Mouse (Mus musculus) stomach, postnatal 0 days (tissue): ENCODE results near the gene 9430015G10Rik. TPM values are rescaled to one million over a fixed set of nuclear protein-coding genes. Genes with fewer than 3 reads are reported as not detected.

Experiments
- ATAC-seq: fragments of 200-750 bp; cut with Nextera tagmentation; 2 replicates; pipeline ENCODE4 v1.8.0; 2017; ENCODE audit not compliant: low FRiP score, low TSS enrichment
- DNase-seq: peaks from one replicate; pipeline ENCODE4 v3.0.0-alpha.2; 2016; ENCODE audit warnings: low spot score
- H3K27ac ChIP-seq: fragments of 300-500 bp; sonication (generic); replicated peaks from 2 replicates; pipeline ENCODE4 v1.5.1; 2014; ENCODE audit warnings: mild to moderate bottlenecking, control low read depth
- H3K27me3 ChIP-seq: fragments of 300-500 bp; sonication (generic); 2 replicates; pipeline ENCODE4 v1.6.1; 2014; ENCODE audit warnings: low read length; ENCODE audit not compliant: control insufficient read depth, insufficient read depth
- H3K36me3 ChIP-seq: fragments of 300-500 bp; sonication (generic); 2 replicates; pipeline ENCODE4 v1.6.1; 2014; ENCODE audit warnings: low read length, mixed read lengths; ENCODE audit not compliant: control insufficient read depth, insufficient read depth
- H3K4me1 ChIP-seq: fragments of 300-500 bp; sonication (generic); replicated peaks from 2 replicates; pipeline ENCODE4 v1.6.1; 2014; ENCODE audit warnings: antibody characterized with exemption; ENCODE audit not compliant: control insufficient read depth, insufficient read depth
- H3K4me2 ChIP-seq: fragments of 300-500 bp; sonication (generic); replicated peaks from 2 replicates; pipeline ENCODE4 v1.6.1; 2014; ENCODE audit warnings: low read depth, mild to moderate bottlenecking, control low read depth, moderate library complexity
- H3K4me3 ChIP-seq: fragments of 300-500 bp; sonication (generic); 2 replicates; pipeline ENCODE4 v1.5.1; 2014; ENCODE audit warnings: low read depth, low read length, control low read depth
- H3K9ac ChIP-seq: fragments of 300-500 bp; sonication (generic); 2 replicates; pipeline ENCODE4 v1.6.1; 2014; ENCODE audit warnings: mild to moderate bottlenecking, low read length, control low read depth, mixed read lengths
- H3K9me3 ChIP-seq: fragments of 300-500 bp; sonication (generic); 2 replicates; pipeline ENCODE4 v1.6.1; 2016; ENCODE audit warnings: low read length; ENCODE audit not compliant: control insufficient read depth
- CTCF ChIP-seq: IDR thresholded peaks from 2 replicates; pipeline ENCODE4 v1.5.1; 2016; ENCODE audit warnings: antibody characterized with exemption, low read depth, mild to moderate bottlenecking, moderate library complexity
- EP300 ChIP-seq: optimal IDR thresholded peaks from 2 replicates; pipeline ENCODE3; 2016; ENCODE audit warnings: antibody characterized with exemption
- WGBS: fragments of 180-500 bp; shearing (Covaris S2); extraction: QIAGEN DNeasy Blood & Tissue Kit; methylation state at CpG from one replicate; pipeline ENCODE4 v1.1.7; 2014; 5-methylcytosine and 5-hydroxymethylcytosine counted together
- polyA plus RNA-seq: library from polyadenylated mRNA; unstranded; fragments of >200 nt; fragmentation: Nextera tagmentation; extraction: Ambion mirVana; gene quantifications from 2 replicates; pipeline ENCODE4 v1.2.1, GENCODE M21; 2015

Gene 9430015G10Rik
- polyA plus RNA-seq, 1 experiment from 2014 or later = 5.4 TPM

GRCm38 (mm10) chr4:156168611-156169010, 58.8 kb downstream of the 9430015G10Rik start:
- Histone ChIP-seq H3K4me3 (no peak overlapping the region), H3K4me2 (no peak overlapping the region), H3K9ac (no peak overlapping the region), H3K27ac (no peak overlapping the region), H3K9me3 (no peaks in the 10 kb centered on the region), H3K27me3 (no peaks in the 10 kb centered on the region), H3K4me1 (no peaks in the 10 kb centered on the region), H3K36me3 (peaks cover 45% of the 10 kb centered on the region)
- DNase-seq (no peak), ATAC-seq (no peak)
- WGBS = 85% methylated on average over 8 of the region's 8 CpGs
- no peak for TF ChIP-seq CTCF
- no peak for TF ChIP-seq EP300

GRCm38 (mm10) chr4:156169129-156169528, 59.3 kb downstream of the 9430015G10Rik start:
- Histone ChIP-seq H3K4me1 (no peaks in the 10 kb centered on the region), H3K36me3 (peaks cover 46% of the 10 kb centered on the region), H3K4me3 (no peak overlapping the region), H3K4me2 (no peak overlapping the region), H3K27ac (no peak overlapping the region), H3K27me3 (no peaks in the 10 kb centered on the region), H3K9ac (no peak overlapping the region), H3K9me3 (no peaks in the 10 kb centered on the region)
- no peak for TF ChIP-seq EP300
- no peak for TF ChIP-seq CTCF
- DNase-seq (no peak), ATAC-seq (no peak)
- WGBS = 94% methylated on average over 10 of the region's 10 CpGs

GRCm38 (mm10) chr4:156171828-156172227, 62.0 kb downstream of the 9430015G10Rik start:
- no peaks in the 10 kb centered on the region for H3K9me3 ChIP-seq
- H3K9ac ChIP-seq = no peak overlapping the region
- DNase-seq = no peak
- H3K4me1 ChIP-seq = no peaks in the 10 kb centered on the region
- 89% methylated on average over 11 of the region's 11 CpGs for WGBS
- no peaks in the 10 kb centered on the region for H3K27me3 ChIP-seq
- peaks cover 50% of the 10 kb centered on the region for H3K36me3 ChIP-seq
- no peak overlapping the region for H3K27ac ChIP-seq
- no peak overlapping the region for H3K4me2 ChIP-seq
- no peak overlapping the region for H3K4me3 ChIP-seq
- TF ChIP-seq CTCF = no peak
- TF ChIP-seq EP300 = no peak
- no peak for ATAC-seq

Other genes starting within 250 kb of the 9430015G10Rik start
- gene Tas1r3, start 246.6 kb upstream of the 9430015G10Rik start, polyA plus RNA-seq = 0.11 and 0.28 TPM in 2 replicates
- gene Cptp, start 240.5 kb upstream of the 9430015G10Rik start, polyA plus RNA-seq = 25.0 and 26.5 TPM in 2 replicates
- gene Ints11, start 240.4 kb upstream of the 9430015G10Rik start, polyA plus RNA-seq = 30.7 and 32.6 TPM in 2 replicates
- 35.7 and 36.5 TPM in 2 replicates for gene Pusl1, start 218.2 kb upstream of the 9430015G10Rik start, polyA plus RNA-seq
- 9.7 and 10.2 TPM in 2 replicates for gene Acap3, start 218.2 kb upstream of the 9430015G10Rik start, polyA plus RNA-seq
- 72.8 and 75.5 TPM in 2 replicates for gene Ube2j2, start 166.2 kb upstream of the 9430015G10Rik start, polyA plus RNA-seq
- 48.5 and 59.1 TPM in 2 replicates for gene C1qtnf12, start 147.7 kb upstream of the 9430015G10Rik start, polyA plus RNA-seq
- 9.0 and 9.4 TPM in 2 replicates for gene B3galt6, start 117.3 kb upstream of the 9430015G10Rik start, polyA plus RNA-seq
- gene Sdf4, start 117.1 kb upstream of the 9430015G10Rik start, polyA plus RNA-seq = 129 and 137 TPM in 2 replicates
- 0.21 and 0.48 TPM in 2 replicates for gene Tnfrsf4, start 96.1 kb upstream of the 9430015G10Rik start, polyA plus RNA-seq
- gene Tnfrsf18, start 83.8 kb upstream of the 9430015G10Rik start, polyA plus RNA-seq = 2.2 and 3.3 TPM in 2 replicates
- gene Ttll10, start 50.6 kb upstream of the 9430015G10Rik start, polyA plus RNA-seq = 2.7 TPM in 2 replicates
- 7.6 and 7.7 TPM in 2 replicates for gene Rnf223, start 20.5 kb downstream of the 9430015G10Rik start, polyA plus RNA-seq
- 17.7 and 21.4 TPM in 2 replicates for gene Agrn, start 87.5 kb downstream of the 9430015G10Rik start, polyA plus RNA-seq
- 3.1 and 4.1 TPM in 2 replicates for gene Isg15, start 90.8 kb downstream of the 9430015G10Rik start, polyA plus RNA-seq
- 1.2 and 1.6 TPM in 2 replicates for gene AW011738, start 93.3 kb downstream of the 9430015G10Rik start, polyA plus RNA-seq
- 4.0 and 4.6 TPM in 2 replicates for gene Perm1, start 105.9 kb downstream of the 9430015G10Rik start, polyA plus RNA-seq
- 34.0 and 41.9 TPM in 2 replicates for gene Plekhn1, start 124.9 kb downstream of the 9430015G10Rik start, polyA plus RNA-seq
- 30.2 and 30.6 TPM in 2 replicates for gene Noc2l, start 126.0 kb downstream of the 9430015G10Rik start, polyA plus RNA-seq
- 0.08 and 0.18 TPM in 2 replicates for gene Samd11, start 145.7 kb downstream of the 9430015G10Rik start, polyA plus RNA-seq
- not detected in 2 replicates for gene Vmn2r-ps159, start 221.1 kb downstream of the 9430015G10Rik start, polyA plus RNA-seq